Mouse (Mus musculus) stomach, embryonic 16.5 days (tissue): ENCODE results near the gene Hoxa11. TPM values are rescaled to one million over a fixed set of nuclear protein-coding genes. Genes with fewer than 3 reads are reported as not detected.

ENCODE experiments used
- ATAC-seq: fragments of 200-750 bp; cut with Nextera tagmentation; 2 replicates; pipeline ENCODE4 v1.8.0; 2017; ENCODE audit warnings: moderate number of reproducible peaks, moderate TSS enrichment; ENCODE audit not compliant: insufficient read depth, low FRiP score
- H3K27ac ChIP-seq: fragments of 300-500 bp; sonication (generic); 2 replicates; pipeline ENCODE4 v1.5.1; 2014; ENCODE audit warnings: low read length
- H3K27me3 ChIP-seq: fragments of 300-500 bp; sonication (generic); 2 replicates; pipeline ENCODE4 v1.6.1; 2014; ENCODE audit warnings: low read length, control low read depth, mixed read lengths; ENCODE audit not compliant: control insufficient read depth, insufficient read depth
- H3K36me3 ChIP-seq: fragments of 300-500 bp; sonication (generic); 2 replicates; pipeline ENCODE4 v1.6.1; 2014; ENCODE audit warnings: low read length; ENCODE audit not compliant: control insufficient read depth, insufficient read depth
- H3K4me1 ChIP-seq: fragments of 300-500 bp; sonication (generic); 2 replicates; pipeline ENCODE4 v1.6.1; 2014; ENCODE audit warnings: low read length, control low read depth, mixed read lengths; ENCODE audit not compliant: control insufficient read depth, insufficient read depth
- H3K4me2 ChIP-seq: fragments of 300-500 bp; sonication (generic); 2 replicates; pipeline ENCODE4 v1.6.1; 2014; ENCODE audit warnings: low read depth, low read length, mixed read lengths
- H3K4me3 ChIP-seq: fragments of 300-500 bp; sonication (generic); replicated peaks from 2 replicates; pipeline ENCODE4 v1.5.1; 2014; ENCODE audit warnings: mild to moderate bottlenecking, low read length
- H3K9ac ChIP-seq: fragments of 300-500 bp; sonication (generic); 2 replicates; pipeline ENCODE4 v1.6.1; 2014; ENCODE audit warnings: low read length
- H3K9me3 ChIP-seq: fragments of 300-500 bp; sonication (generic); replicated peaks from 2 replicates; pipeline ENCODE4 v1.6.1; 2016; ENCODE audit warnings: low read length, control low read depth; ENCODE audit not compliant: control insufficient read depth
- WGBS: fragments of 180-500 bp; shearing (Covaris S2); extraction: QIAGEN DNeasy Blood & Tissue Kit; methylation state at CpG from one replicate; pipeline ENCODE4 v1.1.7; 2014; 5-methylcytosine and 5-hydroxymethylcytosine counted together
- polyA plus RNA-seq: library from polyadenylated mRNA; unstranded; fragments of >200 nt; fragmentation: Nextera tagmentation; extraction: Ambion mirVana; gene quantifications from 2 replicates; pipeline ENCODE4 v1.2.1, GENCODE M21; 2015

Gene Hoxa11
- polyA plus RNA-seq, 1 experiment from 2014 or later, result not detected

DNA sequence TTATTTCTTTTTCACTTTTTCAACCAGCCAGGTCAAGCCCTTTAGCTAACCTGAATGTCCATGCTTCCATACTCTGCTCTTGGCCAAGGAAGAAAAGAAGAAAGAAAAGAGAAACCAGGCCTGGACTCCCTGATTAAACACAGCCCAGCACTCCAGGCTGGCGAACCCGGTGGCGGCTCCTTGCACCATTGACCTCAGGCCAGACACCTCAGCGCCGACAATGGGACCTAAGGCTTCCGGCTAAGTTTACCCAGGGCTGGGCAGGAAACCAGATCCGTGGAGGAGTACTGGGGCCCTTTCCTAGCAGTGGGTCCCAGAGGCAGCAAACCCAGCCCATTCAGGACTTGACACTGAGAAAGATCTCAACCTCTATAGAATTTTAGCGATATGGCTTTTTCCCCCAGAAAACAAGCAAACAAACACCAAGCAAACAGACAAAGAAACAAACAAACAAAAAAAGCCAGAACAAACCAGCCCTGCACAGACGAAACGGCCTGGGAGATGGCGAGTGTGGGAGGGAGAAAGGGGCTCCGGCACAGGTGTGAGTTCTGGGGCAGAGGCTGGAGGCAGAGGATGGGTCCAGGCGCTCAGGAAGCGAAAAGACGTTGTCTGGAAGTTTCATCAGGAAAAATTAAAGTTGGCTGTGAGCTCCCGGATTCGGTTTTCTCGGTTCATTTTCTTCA lies 13.6 kb downstream of the Hoxa11 start:
- ATAC-seq, result no peak
- H3K27ac ChIP-seq, result no peak overlapping the region
- 3% methylated on average over 18 of the region's 18 CpGs for WGBS
- H3K4me3 ChIP-seq, result no peak overlapping the region
- peaks cover 89% of the 10 kb centered on the region for H3K27me3 ChIP-seq
- H3K9me3 ChIP-seq, result no peaks in the 10 kb centered on the region
- no peak overlapping the region for H3K9ac ChIP-seq
- H3K4me2 ChIP-seq, result no peak overlapping the region
- peaks cover 4% of the 10 kb centered on the region; the same call in 1 of the 2 replicates for H3K4me1 ChIP-seq
- H3K36me3 ChIP-seq, result no peaks in the 10 kb centered on the region

DNA sequence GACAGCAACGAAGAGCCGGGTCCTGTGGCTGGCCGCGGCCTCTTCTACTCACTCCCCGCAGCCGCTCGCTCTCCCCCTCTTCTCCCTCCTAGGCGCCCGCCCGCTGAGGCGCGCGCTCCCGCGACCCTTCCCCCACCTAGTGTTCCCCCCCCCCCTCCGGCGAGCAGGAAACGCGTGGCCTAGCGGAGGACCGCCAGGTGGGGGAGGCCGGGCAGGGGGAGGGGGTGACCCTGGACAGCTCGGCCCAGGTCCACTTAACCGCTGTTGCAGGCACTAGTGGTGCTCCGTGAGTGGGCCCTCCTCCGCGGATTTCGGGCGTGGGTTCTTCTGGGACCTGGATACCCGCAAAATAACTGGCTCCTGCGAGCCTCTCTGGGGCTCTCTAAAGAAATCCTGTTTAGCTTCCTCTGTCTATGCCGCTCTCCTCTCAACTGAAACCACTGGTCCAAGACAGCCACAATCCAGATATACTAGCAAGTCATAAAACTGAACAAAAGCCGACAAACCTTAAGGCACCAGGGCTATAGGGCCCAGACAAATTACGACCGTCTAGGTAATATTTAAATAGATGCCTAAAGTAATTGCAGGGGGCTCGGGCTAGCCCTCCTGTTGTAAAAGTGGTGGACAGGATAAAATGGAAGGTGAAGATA lies 15.0 kb downstream of the Hoxa11 start, which contains the start of gene Hoxa9:
Hoxa9 (minus strand) TSS at position 574 of the 650 bp plus-strand sequence.
- Histone ChIP-seq H3K9ac (no peak within 1 kb of the TSS), H3K27ac (no peak within 1 kb of the TSS), H3K4me3 (no peak within 1 kb of the TSS)

DNA sequence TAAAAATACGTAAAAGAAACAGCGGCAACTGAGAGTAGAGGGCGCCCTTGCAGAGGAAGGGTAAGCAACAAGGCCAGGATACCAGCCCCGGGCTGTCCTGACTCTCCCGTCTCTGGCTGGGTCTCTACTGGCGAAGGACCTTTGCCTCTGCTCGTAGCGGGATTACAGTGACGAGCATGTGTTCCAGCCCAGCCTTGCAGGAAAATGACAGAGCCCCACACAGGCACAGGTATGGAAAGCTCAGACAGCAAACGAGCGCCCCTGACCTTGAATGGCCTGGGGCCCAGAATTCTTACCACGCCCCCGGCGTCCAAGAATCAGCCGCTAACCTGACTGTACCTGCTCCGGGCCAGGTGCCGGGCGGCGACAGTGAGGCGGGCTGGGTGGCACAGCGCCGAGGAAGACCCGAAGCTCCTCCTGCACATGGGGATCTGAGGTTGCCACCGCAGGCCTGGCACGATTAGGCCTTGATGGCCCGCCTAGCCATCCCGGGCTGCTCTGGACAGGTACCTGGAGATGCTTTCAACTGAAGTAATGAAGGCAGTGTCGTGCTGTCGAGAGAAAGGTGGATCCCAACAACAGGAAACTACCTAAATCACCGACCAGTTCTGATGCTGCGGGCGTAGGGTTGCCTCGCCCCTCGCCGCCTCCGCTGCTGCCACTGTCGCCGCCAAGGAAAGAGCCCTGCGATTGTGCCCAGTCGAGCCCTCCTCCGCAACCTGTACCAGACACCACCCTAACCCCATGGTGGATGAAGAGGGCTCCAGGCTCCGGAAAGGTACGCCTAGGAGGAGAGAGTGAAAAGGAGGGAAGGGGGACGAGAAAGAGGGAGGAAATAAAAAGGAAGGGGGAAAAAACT lies 15.8 kb downstream of the Hoxa11 start:
- Histone ChIP-seq H3K9me3 (no peaks in the 10 kb centered on the region), H3K4me2 (no peak overlapping the region), H3K27me3 (peaks cover 87% of the 10 kb centered on the region), H3K9ac (no peak overlapping the region), H3K4me1 (peaks cover 4% of the 10 kb centered on the region; the same call in 1 of the 2 replicates), H3K36me3 (no peaks in the 10 kb centered on the region), H3K27ac (no peak overlapping the region), H3K4me3 (no peak overlapping the region)
- WGBS, result 5% methylated on average over 44 of the region's 44 CpGs
- ATAC-seq, result no peak

More for the DNA sequence above, 15.0 kb downstream of the Hoxa11 start, which contains the start of gene Hoxa9:
- no peak for ATAC-seq
- Histone ChIP-seq H3K4me1 (peaks cover 4% of the 10 kb centered on the region; the same call in 1 of the 2 replicates), H3K4me2 (no peak within 1 kb of the TSS), H3K9me3 (no peaks in the 10 kb centered on the region), H3K36me3 (no peaks in the 10 kb centered on the region), H3K27me3 (peaks cover 87% of the 10 kb centered on the region)
- WGBS, result 1% methylated on average over 32 of the region's 36 CpGs

DNA sequence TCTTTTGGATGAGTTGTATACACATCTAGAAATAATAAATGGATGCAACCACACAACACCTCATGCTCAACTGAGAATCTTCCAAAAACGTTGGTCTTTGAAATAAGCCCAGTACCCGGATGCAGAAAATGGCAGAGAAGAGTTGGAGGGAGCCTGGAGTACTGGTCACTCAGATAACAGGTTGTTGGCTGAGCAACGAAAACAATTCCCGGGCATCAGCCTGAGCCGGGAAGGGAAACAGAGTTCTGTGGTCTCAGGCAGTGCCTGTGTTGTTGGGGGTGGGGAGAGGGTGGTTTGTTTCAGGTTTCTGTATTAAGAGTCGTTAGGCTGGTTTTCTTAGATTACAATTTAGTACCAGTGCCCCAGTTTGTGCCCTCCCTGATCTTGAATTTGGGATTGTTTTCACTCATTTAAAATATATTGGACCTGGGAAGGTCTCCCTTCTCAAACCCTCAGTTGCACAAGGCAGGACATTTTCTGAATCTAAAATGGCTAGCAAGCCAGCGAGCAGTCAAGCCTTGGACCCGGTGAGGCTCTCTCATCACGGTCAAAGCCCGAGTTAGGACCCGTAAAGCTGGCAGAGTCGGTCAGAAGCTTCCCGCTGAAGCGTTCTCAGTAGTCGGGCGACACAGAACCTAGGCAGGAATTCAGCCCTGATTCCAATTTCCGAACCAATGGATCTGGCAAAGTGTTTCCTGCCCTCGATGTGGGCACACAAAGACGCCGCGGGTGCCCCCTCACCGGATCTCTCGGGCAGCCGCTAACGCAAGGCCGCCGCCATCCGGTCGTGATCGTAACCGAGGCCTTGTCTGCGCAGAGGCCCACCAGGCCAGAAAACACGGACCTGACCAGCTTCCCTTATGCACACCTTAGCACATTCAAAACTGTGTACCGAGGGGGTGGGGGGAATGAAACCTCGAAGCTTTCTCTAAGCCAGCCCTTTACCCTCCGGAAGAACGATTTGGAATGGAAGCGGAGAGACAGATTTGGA lies 16.8 kb downstream of the Hoxa11 start:
- no peak for ATAC-seq
- Histone ChIP-seq H3K4me3 (no peak overlapping the region), H3K27me3 (peaks cover 87% of the 10 kb centered on the region), H3K36me3 (no peaks in the 10 kb centered on the region), H3K9me3 (no peaks in the 10 kb centered on the region), H3K9ac (no peak overlapping the region), H3K4me1 (0 out of 2 replicates have a peak, but pooled peaks cover under 1% of the 10 kb centered on the region), H3K4me2 (no peak overlapping the region), H3K27ac (no peak overlapping the region)
- 3% methylated on average over 38 of the region's 38 CpGs for WGBS

DNA sequence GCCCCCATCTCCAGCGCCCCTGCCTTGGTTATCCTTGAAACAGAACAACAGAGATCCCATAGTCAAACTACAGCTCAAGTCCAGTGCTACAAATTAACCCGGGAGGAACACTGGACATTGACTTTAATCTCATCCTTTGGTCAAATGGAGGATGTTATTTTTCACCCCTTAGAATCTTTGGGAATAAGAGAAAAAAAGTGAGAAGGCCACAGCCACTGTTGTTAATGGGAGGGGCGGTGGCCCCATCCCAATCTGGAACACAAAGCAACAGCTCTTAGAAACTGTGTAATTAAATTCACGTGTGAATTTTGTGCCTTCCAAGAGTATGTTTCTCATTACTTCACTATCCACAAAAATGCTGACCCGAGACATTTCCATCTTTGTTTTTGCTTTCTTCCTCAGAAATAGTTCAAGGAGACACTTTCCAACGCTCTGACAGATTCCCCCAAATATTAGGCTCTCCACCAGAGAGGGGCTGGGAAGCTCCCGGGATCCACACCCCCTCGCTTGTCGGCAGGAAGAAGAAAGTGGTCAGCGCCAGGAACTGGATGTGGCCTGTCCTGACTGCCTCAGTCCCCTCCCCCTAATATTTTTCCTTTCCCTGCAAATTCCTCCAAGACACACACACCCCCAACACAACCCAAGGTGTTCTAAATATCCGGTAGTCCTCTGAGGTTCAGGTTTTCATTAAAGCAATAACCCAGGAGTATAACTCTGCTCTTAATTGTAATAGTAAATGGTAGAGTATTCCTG lies 18.0 kb downstream of the Hoxa11 start:
- Histone ChIP-seq H3K36me3 (no peaks in the 10 kb centered on the region), H3K4me2 (no peak overlapping the region), H3K9me3 (no peaks in the 10 kb centered on the region), H3K9ac (no peak overlapping the region), H3K27me3 (peaks cover 88% of the 10 kb centered on the region), H3K4me3 (no peak overlapping the region), H3K4me1 (no peaks in the 10 kb centered on the region), H3K27ac (no peak overlapping the region)
- 10% methylated on average over 11 of the region's 11 CpGs for WGBS
- ATAC-seq, result no peak

DNA sequence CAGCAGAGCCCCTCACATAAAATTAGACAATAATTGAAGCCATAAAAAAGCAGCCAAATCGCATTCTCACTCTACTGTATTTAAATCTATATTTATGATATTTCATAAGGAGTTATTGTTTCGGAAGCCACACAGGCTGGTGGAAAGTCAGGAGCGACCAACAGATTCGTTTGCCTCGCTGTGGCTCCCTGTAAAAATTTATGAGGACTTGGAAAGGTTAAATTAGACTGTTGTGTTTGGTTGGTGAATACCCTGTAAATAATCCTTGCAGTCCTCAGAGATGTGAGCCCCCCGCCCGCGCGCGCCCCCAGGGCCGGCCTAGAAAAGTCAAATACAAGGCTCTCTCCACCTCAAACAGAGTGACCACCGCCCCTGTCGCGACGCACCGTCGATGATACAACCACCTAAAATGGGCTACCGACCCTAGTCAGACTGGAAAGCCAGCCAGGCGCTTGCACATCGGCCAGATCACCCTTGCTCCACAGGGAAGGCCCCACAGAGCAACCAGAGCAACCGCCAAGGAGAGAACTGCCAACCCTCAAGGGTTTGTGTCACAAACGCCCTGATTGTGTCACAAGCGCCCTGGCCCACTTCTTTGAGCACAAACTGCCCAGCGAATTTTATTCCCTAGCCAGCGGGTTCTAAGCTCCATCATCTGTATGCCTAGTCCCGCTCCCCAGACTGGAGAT lies 18.9 kb downstream of the Hoxa11 start:
- Histone ChIP-seq H3K27ac (no peak overlapping the region), H3K4me2 (no peak overlapping the region)

DNA sequence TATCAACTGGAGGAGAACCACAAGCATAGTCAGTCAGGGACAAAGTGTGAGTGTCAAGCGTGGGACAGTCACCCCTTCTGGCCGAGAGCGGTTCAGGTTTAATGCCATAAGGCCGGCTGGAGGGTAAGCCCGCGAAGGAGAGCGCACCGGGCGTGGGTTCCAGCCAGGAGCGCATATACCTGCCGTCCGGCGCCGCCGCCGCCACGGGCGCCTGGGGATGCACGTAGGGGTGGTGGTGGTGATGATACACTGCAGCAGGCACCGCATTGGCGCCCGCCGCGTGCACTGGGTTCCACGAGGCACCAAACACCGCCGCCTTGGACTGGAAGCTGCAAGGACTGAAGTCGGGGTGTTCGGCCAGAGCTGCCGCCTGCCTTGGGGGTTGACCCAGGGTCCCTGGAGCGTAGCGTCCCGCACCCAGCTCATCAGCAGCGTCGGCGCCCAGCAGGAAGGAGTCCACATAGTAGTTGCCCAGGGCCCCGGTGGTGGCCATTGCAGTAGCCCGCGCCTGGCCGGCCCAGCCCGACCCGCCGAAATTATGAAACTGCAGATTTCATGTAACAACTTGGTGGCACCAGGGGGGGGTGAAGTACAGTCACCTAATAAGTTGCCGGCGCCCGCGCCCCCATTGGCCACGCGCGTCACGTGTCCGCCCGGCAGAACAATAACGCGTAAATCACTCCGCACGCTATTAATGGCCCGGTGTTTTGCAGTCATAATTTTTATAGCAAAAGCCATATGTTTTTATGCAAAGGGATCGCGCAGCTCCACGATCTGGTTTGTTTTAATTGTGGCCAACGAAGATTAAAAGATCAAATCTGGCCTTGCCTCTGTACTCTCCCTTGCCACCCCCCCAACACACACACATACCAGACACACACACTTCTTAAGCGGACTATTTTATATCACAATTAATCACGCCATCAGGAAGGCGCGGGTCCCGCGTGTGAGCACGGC lies 19.7 kb downstream of the Hoxa11 start:
- peak overlapping the region; percentile 25 for H3K4me3 ChIP-seq

More for the DNA sequence above, 18.9 kb downstream of the Hoxa11 start:
- no peaks in the 10 kb centered on the region for H3K36me3 ChIP-seq
- no peaks in the 10 kb centered on the region for H3K9me3 ChIP-seq
- no peak overlapping the region for H3K4me3 ChIP-seq
- ATAC-seq, result no peak
- H3K4me1 ChIP-seq, result peaks cover 4% of the 10 kb centered on the region; the same call in 1 of the 2 replicates
- WGBS, result 6% methylated on average over 26 of the region's 26 CpGs
- H3K9ac ChIP-seq, result no peak overlapping the region
- H3K27me3 ChIP-seq, result peaks cover 88% of the 10 kb centered on the region

More for the DNA sequence above, 19.7 kb downstream of the Hoxa11 start:
- no peak overlapping the region for H3K27ac ChIP-seq
- H3K27me3 ChIP-seq, result peaks cover 91% of the 10 kb centered on the region
- 3% methylated on average over 69 of the region's 69 CpGs for whole genome bisulfite sequencing
- peaks cover 4% of the 10 kb centered on the region; the same call in 1 of the 2 replicates for H3K4me1 ChIP-seq
- H3K4me2 ChIP-seq, result peak overlapping the region; percentile 39
- ATAC-seq, result no peak
- no peak overlapping the region for H3K9ac ChIP-seq
- no peaks in the 10 kb centered on the region for H3K36me3 ChIP-seq
- H3K9me3 ChIP-seq, result no peaks in the 10 kb centered on the region
